Mouse (Mus musculus) myocyte (in vitro differentiated cells): ENCODE measurements at regions not wholly inside any gene's neighbourhood (a gene's known extent, or its start where the extent isn't known, plus 50 kb on each side); places are given as distances from the start of the nearest gene placed in this dataset.
"Not testable (repeated sequence)": the region's sequence is repeated elsewhere in the genome, so short reads cannot be mapped to it uniquely, and the experiment has no call there.

Experiments used
- H3K27me3 ChIP-seq: one replicate; pipeline ENCODE4 v1.6.1; 2011; ENCODE audit not compliant: control insufficient read depth, insufficient read depth, insufficient read length
- H3K36me3 ChIP-seq: one replicate; pipeline ENCODE4 v1.6.1; 2011; ENCODE audit not compliant: control insufficient read depth, insufficient read depth
- H3K4me2 ChIP-seq: one replicate; pipeline ENCODE4 v1.6.1; 2011; ENCODE audit warnings: low read depth, control low read depth
- H3K4me3 ChIP-seq: one replicate; pipeline ENCODE4 v1.5.1; 2011; ENCODE audit warnings: mild to moderate bottlenecking, control low read depth, moderate library complexity
- H3K79me2 ChIP-seq: one replicate; pipeline ENCODE4 v1.6.1; 2011; ENCODE audit not compliant: control insufficient read depth, insufficient read depth
- H3ac ChIP-seq: one replicate; pipeline ENCODE4 v1.6.1; 2011; ENCODE audit not compliant: control insufficient read depth, insufficient read length
- CEBPB ChIP-seq: IDR thresholded peaks from 2 replicates; pipeline ENCODE4 v1.6.1; 2011; ENCODE audit warnings: mild to moderate bottlenecking, moderate library complexity; ENCODE audit not compliant: poor library complexity, insufficient read depth, severe bottlenecking
- E2F4 ChIP-seq: IDR thresholded peaks from one replicate; pipeline ENCODE4 v1.6.1; 2011; ENCODE audit warnings: mild to moderate bottlenecking, control low read depth, moderate library complexity; ENCODE audit not compliant: insufficient read depth
- MAX ChIP-seq: IDR thresholded peaks from one replicate; pipeline ENCODE4 v1.6.1; 2011; ENCODE audit warnings: low read depth, mild to moderate bottlenecking, control low read depth
- MYOD1 ChIP-seq, 3 experiments: IDR thresholded peaks; one replicate each; pipeline ENCODE4 v1.6.1; 2011; ENCODE audit warnings: control low read depth in 2 of 3, low read depth in 2 of 3, mild to moderate bottlenecking in 2 of 3, moderate library complexity in 1 of 3; ENCODE audit not compliant: insufficient read length in 2 of 3, control insufficient read depth in 1 of 3
- MYOG ChIP-seq, 3 experiments: IDR thresholded peaks; one replicate each; pipeline ENCODE4 v1.6.1; 2011; ENCODE audit warnings: control low read depth in 2 of 3, low read depth in 2 of 3, mild to moderate bottlenecking in 2 of 3; ENCODE audit not compliant: insufficient read length in 2 of 3, control insufficient read depth in 1 of 3, insufficient read depth in 1 of 3
- POLR2A ChIP-seq: IDR thresholded peaks from one replicate; pipeline ENCODE4 v1.6.1; 2011; ENCODE audit warnings: low read depth, mild to moderate bottlenecking, control low read depth, moderate library complexity; ENCODE audit not compliant: insufficient read length
- POLR2AphosphoS2 ChIP-seq: IDR thresholded peaks from one replicate; pipeline ENCODE4 v1.6.1; 2011; ENCODE audit warnings: low read depth, control low read depth; ENCODE audit not compliant: insufficient read length
- REST ChIP-seq: IDR thresholded peaks from one replicate; pipeline ENCODE4 v1.6.1; 2011; ENCODE audit warnings: mild to moderate bottlenecking, control low read depth, moderate library complexity; ENCODE audit not compliant: insufficient read depth, insufficient read length
- SRF ChIP-seq: IDR thresholded peaks from one replicate; pipeline ENCODE4 v1.6.1; 2011; ENCODE audit warnings: low read depth; ENCODE audit not compliant: control insufficient read depth, insufficient read length
- TCF12 ChIP-seq: IDR thresholded peaks from one replicate; pipeline ENCODE4 v1.6.1; 2011; ENCODE audit warnings: mild to moderate bottlenecking, control low read depth; ENCODE audit not compliant: poor library complexity, insufficient read depth, severe bottlenecking
- TCF3 ChIP-seq: IDR thresholded peaks from one replicate; pipeline ENCODE4 v1.6.1; 2011; ENCODE audit warnings: low read depth, control low read depth; ENCODE audit not compliant: insufficient read length
- USF1 ChIP-seq: IDR thresholded peaks from one replicate; pipeline ENCODE4 v1.6.1; 2011; ENCODE audit warnings: low read depth, mild to moderate bottlenecking, control low read depth, moderate library complexity

DNA sequence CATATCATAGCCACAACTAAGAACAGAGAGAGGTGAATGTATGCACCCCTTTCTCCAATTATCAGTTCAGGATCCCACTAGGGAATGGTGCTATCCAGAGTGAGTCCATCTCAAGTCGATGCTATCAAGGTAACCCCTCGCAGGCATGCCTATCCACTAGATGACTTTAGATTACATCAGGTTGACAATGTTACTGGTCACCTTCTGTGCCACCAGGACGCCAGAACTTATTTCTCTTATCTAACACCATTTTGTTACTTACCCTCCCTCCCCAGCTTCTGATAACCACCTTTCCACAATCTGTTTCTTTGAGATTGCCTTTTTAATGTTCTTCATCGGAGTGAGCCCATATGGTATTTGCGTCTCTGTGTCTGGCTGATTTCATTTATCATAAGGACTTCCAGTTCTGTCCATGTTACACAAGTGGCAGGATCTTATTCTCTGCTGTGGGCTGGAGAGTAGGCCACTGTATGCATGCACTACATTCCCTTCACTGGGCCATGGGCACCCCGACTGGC, 57.9 kb upstream of the Klf13 start:
- TF ChIP-seq POLR2A: no peak
- no peak for TF ChIP-seq POLR2AphosphoS2
- TF ChIP-seq MYOD1 (IDR thresholded peaks at IDR 0.05; ENCODE audit: control insufficient read depth in 1 of 3, insufficient read length in 2 of 3, low read depth in 2 of 3): no peak
- no peak for TF ChIP-seq TCF12
- TF ChIP-seq E2F4: no peak
- TF ChIP-seq USF1: no peak
- TF ChIP-seq MYOG (IDR thresholded peaks at IDR 0.05; ENCODE audit: control insufficient read depth in 1 of 3, insufficient read depth in 1 of 3, insufficient read length in 2 of 3, low read depth in 2 of 3): no peak
- no peak for TF ChIP-seq REST
- no peak for TF ChIP-seq MAX
- TF ChIP-seq CEBPB: no peak
- TF ChIP-seq SRF: no peak
- TF ChIP-seq TCF3: no peak
- H3K4me3 ChIP-seq: no peak overlapping the region

DNA sequence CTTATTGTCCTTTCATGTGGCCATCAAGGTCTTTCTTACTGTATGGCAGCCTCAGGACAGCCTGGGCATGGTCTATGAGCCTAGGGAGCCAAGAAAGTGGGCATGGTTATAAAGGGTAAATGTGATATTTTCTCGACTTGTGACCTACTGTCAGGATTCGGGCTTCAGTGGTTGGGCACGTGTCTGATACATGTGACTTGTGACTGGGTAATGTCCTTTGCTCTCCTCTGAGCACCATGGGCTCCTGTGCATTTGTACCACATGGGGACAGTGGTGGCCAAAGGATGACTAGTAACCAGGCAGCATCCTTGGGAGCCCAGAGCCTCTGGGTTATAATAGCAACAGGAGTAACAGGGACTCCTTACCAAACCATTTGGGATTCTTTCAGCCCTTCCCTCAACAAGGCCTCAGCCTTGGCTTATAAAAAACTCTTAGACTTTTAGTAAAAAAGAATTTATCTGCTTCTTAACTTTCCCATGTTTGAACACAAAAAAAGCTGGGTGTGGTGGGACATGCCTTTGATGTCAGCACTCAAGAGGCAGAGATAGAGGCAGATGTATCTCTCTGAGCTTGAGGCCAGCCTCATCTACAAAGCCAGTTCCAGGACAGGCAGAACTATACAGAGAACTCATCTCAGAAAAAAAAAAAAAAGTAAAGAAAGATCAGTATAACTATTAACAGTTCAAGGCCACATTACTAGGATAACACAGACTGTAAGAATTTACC, 56.7 kb upstream of the Klf13 start:
- Histone ChIP-seq H3ac (no peak overlapping the region), H3K4me2 (no peak overlapping the region), H3K79me2 (no peaks in the 10 kb centered on the region), H3K36me3 (no peaks in the 10 kb centered on the region), H3K27me3 (no peaks in the 10 kb centered on the region), H3K4me3 (no peak overlapping the region)
- TF ChIP-seq USF1: no peak
- TF ChIP-seq CEBPB: no peak
- no peak for TF ChIP-seq MYOD1 (IDR thresholded peaks at IDR 0.05; ENCODE audit: control insufficient read depth in 1 of 3, insufficient read length in 2 of 3, low read depth in 2 of 3)
- TF ChIP-seq POLR2AphosphoS2: no peak
- no peak for TF ChIP-seq REST

More for the DNA sequence above, 57.9 kb upstream of the Klf13 start:
- Histone ChIP-seq H3K27me3 (no peaks in the 10 kb centered on the region), H3K36me3 (no peaks in the 10 kb centered on the region), H3ac (no peak overlapping the region), H3K79me2 (no peaks in the 10 kb centered on the region), H3K4me2 (no peak overlapping the region)

DNA sequence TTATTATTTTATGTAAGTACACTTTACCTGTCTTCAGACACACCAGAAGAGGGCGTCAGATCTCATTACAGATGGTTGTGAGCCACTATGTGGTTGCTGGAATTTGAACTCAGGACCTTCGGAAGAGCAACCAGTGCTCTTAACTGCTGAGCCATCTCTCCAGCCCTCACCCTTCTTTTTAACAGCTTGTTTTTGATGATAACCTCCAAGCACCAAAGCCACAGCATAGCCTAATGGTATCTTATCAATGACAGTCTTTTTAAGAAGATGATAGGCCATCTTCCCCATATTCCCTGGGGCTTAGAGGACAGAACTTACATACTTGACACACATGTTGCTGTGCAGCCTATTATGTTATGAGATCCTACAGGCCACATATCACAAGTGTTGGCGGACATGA, 56.1 kb upstream of the Klf13 start:
- H3ac ChIP-seq, H3K4me2 ChIP-seq, H3K4me3 ChIP-seq, H3K27me3 ChIP-seq, H3K79me2 ChIP-seq, H3K36me3 ChIP-seq: not testable (repeated sequence)

- H3K27me3 ChIP-seq: no peaks in the 10 kb centered on the region
- no peak overlapping the region for H3K4me3 ChIP-seq
- no peak for TF ChIP-seq MYOG (IDR thresholded peaks at IDR 0.05; ENCODE audit: control insufficient read depth in 1 of 3, insufficient read depth in 1 of 3, insufficient read length in 2 of 3, low read depth in 2 of 3)
- TF ChIP-seq MAX: no peak
- no peak for TF ChIP-seq USF1
- no peak for TF ChIP-seq SRF
- no peak for TF ChIP-seq E2F4
- TF ChIP-seq POLR2AphosphoS2: no peak
- TF ChIP-seq MYOD1 (IDR thresholded peaks at IDR 0.05; ENCODE audit: control insufficient read depth in 1 of 3, insufficient read length in 2 of 3, low read depth in 2 of 3): no peak
- TF ChIP-seq POLR2A: no peak
- TF ChIP-seq TCF3: no peak
- no peak for TF ChIP-seq TCF12
- TF ChIP-seq CEBPB: no peak
- TF ChIP-seq REST: no peak
- no peak overlapping the region for H3ac ChIP-seq
- no peaks in the 10 kb centered on the region for H3K79me2 ChIP-seq
- no peaks in the 10 kb centered on the region for H3K36me3 ChIP-seq
- H3K4me2 ChIP-seq: no peak overlapping the region
Observed at GRCm38 (mm10) chr7:63992155-63992554, 53.4 kb upstream of the Klf13 start.

DNA sequence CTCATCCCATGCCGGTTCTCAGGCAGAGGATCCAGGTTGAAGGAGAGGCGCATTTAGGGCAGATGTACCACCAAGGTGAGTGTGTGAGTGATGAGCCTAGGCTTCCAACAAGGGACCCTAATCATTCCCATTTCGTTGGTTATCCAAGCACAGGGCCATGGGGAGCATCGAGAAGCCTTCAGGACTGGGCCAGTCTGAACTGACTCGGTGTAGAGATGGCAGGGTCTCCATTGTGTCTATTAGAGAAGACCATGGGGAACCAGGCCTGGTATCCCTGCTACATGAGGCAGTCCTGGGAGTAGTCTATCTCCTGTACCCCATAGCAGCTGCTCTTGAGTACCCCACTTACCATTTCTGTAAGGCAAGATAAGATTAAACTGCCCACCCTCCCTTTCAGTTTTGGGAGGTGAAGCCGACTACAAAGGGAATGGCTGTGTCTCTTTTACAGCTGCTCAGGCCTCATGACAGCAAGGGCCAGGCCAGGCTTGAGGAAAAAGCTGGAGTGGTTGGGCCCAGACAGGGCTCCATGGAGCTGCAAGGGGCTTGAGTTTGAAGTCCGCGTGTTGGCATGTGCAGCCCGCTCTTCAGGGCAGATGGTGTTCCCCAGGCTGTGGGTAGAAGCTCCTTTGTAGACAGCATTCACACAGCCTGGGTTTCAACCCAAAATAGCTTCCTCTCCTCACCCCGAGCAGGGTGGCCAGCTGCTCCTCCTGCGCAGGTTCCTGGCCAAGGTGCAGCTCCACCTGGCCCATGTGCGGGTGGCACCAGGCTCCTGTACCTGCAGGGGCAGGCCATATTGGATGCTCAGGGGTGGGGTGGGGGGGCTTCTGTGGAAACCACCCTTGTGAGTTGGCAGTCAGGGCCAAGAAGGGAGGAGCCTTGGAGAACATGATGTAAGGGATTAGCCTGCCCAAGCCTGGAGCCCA, 52.6 kb upstream of the Klf13 start:
- Histone ChIP-seq H3K79me2 (no peaks in the 10 kb centered on the region), H3K27me3 (no peaks in the 10 kb centered on the region), H3K4me3 (no peak overlapping the region), H3K36me3 (no peaks in the 10 kb centered on the region), H3ac (no peak overlapping the region), H3K4me2 (no peak overlapping the region)
- TF ChIP-seq POLR2AphosphoS2 (no peak), TCF12 (no peak), REST (no peak), MYOD1 (IDR thresholded peaks at IDR 0.05; ENCODE audit: control insufficient read depth in 1 of 3, insufficient read length in 2 of 3, low read depth in 2 of 3) (no peak), TCF3 (no peak), E2F4 (no peak), SRF (no peak), MYOG (IDR thresholded peaks at IDR 0.05; ENCODE audit: control insufficient read depth in 1 of 3, insufficient read depth in 1 of 3, insufficient read length in 2 of 3, low read depth in 2 of 3) (no peak), CEBPB (no peak), USF1 (no peak), POLR2A (no peak), MAX (no peak)
